Mouse (Mus musculus) embryo, embryonic 11.5 days (tissue): ENCODE measurements at regions not wholly inside any gene's neighbourhood (a gene's known extent, or its start where the extent isn't known, plus 50 kb on each side); places are given as distances from the start of the nearest gene placed in this dataset.
A peak's percentile ranks its signal among the peaks of the same experiment; 100 is the strongest.

Source experiments
- DNase-seq: peaks from one replicate; pipeline ENCODE4 v3.0.0-alpha.2; 2012; ENCODE audit warnings: low read depth, low spot score

DNA sequence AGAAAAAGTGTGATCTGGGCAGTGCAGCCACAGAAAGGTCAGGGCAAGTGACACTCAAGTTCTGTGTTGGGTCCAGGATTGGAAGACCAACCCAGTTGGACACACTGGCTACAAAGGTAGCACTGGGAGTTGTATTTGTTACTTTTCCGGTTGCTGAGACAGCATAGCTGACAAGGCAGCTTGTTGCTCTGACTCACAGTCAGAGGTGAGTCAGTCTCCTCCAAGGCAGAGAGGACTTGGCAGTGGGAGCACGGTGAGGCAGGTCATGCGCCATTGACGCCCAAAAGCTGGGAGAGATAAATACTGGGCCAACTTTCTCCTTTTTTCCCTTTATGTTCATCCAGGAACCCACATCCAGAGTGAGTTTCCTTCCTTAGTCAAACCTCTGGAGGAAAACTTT lies 88.4 kb downstream of the Zfp706 start:
- no peak for DNase-seq

DNA sequence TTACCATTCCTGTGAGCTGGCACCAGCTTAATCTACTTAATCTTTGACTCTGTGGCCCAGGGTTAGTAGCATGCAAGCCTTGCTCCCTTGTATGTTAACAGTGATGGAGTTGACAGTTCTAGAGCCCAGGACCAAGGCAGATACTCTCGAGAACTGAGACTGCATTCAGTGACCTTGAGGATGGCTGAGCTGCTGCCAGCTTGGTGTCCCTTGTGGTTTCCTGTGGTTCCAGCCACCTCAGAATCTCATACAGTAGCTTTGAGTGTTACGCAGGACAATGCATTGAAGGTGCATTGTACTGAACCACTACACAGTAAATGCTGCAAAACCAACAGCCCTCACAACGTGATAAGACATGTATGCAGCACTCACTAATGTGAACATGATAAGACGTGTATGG lies 90.6 kb downstream of the Zfp706 start:
- no peak for DNase-seq

GRCm38 (mm10) chr15:36914239-36915100 lies 93.1 kb downstream of the Zfp706 start:
- DNase-seq, result no peak

- DNase-seq, result no peak
These were observed 94.3 kb downstream of the Zfp706 start for GRCm38 (mm10) chr15:36913308-36913707.

DNA sequence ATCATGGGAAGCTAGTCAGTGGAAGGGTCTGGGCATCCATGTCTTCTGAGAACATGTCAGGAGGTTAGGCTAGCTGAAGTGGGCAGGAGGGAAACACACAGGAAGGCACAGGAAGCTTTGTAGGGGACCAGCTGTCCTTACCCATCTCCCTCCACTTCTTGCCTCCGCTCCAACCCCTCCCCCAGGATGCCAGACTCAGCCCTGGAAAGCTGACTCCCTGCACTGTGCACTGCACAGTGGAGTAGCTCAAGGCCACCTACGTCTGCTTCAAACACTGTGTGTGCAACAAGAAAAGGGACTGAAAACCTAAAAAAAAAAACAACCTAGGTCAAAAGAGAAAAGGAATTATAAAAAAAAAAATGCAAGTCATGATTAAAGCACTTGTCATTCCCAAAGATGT lies 97.3 kb downstream of the Zfp706 start:
- no peak for DNase-seq

DNA sequence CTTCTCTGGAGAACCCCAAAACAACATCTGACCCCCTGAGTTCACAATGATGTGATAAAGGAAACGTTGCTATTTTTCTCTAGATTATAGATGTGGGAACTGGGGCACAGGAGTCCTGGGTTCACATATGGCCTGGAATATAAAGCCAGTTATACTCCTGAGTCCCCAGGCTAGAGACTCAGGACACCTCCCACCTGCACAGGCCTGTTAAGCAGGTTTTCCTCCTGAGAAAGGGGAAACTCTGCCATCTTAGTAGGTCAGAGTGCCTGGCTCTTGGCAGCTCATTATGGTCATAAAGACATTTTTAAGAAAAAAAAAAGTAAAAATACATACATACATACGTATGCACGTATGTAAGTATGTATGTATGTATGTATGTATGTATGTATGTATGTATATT lies 98.1 kb downstream of the Zfp706 start:
- no peak for DNase-seq

- no peak for DNase-seq
These were observed 100.8 kb downstream of the Zfp706 start for GRCm38 (mm10) chr15:36906789-36907188.

DNA sequence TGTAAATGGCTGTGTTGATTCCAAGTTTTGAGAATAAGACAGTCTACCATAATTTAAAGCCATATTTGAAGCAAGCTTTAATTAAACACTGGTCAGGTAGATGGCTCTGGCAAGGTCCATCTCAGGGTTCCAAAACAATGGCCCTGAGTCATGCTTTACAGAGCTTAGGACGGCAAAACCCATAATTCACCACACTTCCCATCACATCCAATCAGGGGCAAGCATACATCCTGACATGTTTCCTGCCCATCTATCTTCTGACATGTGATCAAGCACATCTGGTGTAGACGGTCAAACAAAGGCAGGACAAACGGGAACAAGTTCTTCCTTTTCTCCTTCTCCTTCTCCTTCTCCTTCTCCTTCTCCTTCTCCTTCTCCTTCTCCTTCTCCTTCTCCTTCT lies 101.5 kb downstream of the Zfp706 start:
- DNase-seq, result no peak

- no peak for DNase-seq
These were observed 103.7 kb downstream of the Zfp706 start for GRCm38 (mm10) chr15:36903922-36904321.

DNA sequence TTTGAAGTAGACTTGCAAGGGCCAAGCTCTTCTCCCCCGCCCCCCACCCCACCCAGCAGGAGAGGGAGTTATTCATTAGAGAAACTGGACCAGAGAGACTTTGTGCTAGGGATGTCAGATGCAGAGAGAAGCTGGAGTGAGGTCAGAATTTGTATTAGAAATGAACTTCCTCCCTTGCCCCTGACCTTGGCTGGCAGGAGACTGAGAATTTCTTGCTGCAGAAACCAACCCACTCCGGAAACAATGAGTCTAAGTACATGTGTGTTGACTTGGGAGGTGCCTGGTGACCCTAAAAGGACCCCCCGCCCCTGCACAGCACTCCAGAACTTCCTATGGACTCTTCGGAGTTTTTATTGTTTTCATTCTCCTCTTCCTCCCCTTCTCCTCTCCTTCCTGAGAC lies 104.3 kb downstream of the Zfp706 start:
- DNase-seq, result no peak

DNA sequence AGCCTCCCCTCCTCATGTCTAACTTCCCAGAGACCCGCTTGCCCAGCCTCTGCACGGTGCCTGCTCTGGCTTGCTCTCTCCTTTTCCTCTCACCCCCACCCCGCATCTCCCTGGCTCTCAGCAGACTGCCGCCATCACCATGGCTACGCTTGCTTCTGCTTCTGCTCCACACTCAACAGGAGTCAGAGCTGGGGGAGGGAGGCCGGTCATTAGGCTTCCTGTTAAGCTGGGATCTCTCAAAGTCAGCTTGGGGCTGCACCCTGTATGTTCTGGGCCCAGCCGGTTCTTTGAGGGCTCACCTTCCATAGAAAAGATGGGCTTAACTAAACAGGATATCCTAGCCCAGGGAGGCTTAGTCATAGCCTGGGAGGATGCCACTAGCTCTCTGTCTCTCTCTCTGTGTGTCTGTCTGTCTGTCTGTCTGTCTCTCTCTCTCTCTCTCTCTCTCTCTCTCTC lies 105.7 kb downstream of the Zfp706 start:
- DNase-seq, result peak; percentile 56

GRCm38 (mm10) chr15:36901350-36901749 lies 106.2 kb downstream of the Zfp706 start:
- DNase-seq, result no peak

DNA sequence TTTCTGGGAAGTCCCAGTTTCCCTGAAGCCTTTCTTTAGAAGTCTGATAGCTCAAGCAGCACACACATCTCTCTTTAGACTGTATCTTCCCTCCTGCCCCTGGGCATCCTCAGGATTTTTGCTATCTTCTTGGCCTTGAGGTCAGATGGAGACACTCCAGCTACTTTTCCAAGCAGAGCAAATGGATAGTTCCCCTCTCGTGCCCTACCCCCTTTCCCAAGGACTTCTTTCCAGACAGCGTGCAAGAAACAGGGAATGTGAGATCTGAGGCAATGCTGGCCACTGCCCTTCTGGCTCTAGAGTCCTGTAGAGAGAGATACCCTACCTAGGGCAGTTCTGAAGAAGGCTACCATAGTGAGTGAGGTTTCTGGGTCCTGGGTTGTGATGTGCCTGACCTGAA lies 106.6 kb downstream of the Zfp706 start:
- no peak for DNase-seq

GRCm38 (mm10) chr15:36899882-36900281 lies 107.7 kb downstream of the Zfp706 start:
- DNase-seq, result no peak

DNA sequence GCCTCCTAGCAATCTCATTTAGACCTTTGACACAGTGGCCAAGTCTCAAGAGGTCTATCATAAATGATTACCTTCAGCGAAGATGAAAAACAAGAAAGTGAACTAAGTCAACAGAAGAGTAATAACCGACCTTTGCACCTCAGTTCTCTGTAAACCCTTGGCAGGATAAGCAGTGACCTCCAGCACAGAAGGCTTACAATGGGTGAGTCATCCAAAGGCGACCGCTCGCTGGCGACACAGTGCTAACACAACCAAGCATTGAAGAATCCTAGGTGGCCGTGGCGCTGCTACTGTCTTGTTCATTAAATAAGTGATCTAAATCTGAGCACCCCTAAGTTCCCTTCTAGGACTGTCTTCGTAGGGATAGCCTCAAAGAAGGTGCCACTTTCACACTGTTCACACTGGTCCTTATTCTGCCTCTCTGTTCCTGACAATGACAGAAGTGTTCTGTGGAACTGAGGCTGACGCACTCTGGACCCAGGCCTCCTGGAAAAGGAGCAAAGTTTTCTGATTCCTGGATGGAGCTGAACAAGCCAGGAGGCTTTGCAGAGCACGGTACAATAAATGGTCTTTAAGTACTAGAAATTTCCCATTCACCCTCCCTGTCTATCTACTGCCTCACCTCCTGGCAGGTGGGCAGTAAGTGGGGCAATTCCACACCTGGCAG lies 108.6 kb downstream of the Zfp706 start:
- DNase-seq, result no peak

DNA sequence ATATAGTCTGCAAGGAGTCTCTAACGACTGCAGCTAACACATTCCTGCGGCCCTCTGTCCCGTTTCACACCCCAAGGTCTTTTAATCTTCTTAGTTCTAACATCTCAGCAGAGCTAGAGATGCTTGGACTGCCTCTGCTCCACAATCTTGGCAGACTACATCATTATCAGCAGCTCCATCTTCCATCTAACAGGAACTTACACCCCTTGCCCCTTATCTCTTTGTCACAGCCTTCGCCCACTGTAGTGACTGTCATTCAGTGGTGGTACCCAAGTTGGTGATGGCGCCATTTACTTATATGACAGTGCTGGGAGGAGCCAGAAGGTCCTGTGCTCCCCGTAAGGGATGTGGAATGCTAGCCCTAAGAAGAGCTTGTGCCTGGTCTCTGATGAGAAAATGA lies 109.2 kb downstream of the Zfp706 start:
- DNase-seq, result no peak

- DNase-seq, result no peak
These were observed 111.3 kb downstream of the Zfp706 start for GRCm38 (mm10) chr15:36896265-36896664.

DNA sequence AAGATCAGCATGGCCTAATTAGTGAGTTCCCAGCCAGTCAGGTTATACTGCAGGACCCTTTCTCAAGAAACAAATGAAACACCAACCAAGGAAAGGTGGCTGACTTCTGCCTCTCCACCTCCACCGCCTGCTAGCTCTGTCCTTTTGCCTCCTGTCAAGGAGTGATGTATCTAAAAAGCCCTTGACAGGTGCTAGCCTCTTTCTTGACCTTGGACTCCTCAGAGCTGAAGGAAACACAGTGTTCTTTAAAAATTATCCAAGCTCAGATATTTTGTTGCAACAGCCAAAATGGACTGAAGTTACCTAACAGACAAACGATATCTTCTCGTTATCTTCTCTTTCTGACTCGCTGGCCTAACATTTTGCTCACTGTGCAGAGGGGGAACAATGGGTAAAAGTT lies 112.5 kb downstream of the Zfp706 start:
- DNase-seq, result no peak

DNA sequence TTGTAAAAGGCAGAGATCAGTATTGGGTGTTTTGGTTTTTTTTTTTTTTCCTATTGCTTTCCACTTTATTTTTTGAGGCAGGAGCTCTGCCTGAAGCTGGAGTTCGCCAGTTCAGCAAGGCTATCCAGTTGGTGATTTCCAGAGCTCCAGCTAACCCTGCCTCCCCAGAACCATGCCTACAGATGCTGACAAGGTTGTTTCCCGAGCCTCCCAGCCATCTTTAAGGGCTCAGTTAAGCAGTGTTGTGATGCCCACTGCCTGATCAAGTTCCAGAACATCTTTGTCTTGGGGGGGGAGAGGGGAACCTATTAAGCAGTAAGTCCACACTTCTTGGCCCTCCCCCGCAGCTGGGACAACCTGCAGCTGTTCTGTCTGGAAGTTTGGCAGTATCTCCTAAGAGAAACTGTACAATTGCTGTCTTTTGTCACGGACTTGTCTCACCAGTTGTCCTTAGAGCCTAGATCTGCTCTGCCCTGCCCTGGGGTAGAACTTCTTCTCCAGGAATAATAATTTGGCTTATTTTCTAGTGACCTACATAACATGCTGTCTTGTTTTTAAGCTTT lies 114.1 kb downstream of the Zfp706 start:
- no peak for DNase-seq

DNA sequence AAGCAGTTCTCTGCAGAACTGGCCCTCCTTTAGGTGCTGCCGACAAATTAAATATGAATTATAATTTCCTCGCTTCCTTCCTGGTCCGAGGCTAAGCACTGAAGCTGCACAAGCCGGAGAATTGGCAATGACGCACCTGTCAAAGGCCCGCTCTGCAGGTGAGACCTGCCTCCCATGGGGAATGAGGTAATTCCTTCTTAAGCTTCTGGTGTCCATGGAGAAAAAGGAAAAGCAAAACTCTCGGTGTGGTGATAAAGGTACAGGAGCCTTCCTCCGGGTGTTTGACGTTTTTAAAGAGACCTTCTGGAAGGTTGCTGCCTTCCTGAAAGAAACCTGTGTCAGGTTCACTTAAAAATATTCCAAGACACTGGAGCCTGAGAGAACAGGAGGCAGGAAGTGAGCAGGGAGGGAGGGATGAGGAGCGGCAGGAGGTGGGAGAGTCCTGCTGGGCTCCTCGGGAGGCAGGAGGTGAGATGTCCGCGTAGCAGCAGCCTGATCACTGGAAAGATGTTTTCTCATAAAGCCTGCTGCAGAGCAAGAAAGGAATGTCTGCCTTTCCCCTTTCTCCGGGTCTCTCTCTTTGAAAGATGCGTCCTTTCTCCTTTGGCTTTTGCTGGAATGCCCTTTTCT lies 114.9 kb downstream of the Zfp706 start:
- DNase-seq, result no peak

- no peak for DNase-seq
These were observed 115.7 kb downstream of the Zfp706 start for GRCm38 (mm10) chr15:36891851-36892250.

- no peak for DNase-seq
These were observed 116.3 kb downstream of the Zfp706 start for GRCm38 (mm10) chr15:36891296-36891695.
